Mouse (Mus musculus): ENCODE measurements at regions not wholly inside any gene's neighbourhood (a gene's known extent, or its start where the extent isn't known, plus 50 kb on each side); places are given as distances from the start of the nearest gene placed in this dataset.

GRCm38 (mm10) chr16:78247189-78247588, 54.1 kb upstream of the Cxadr start:
- no peak for ATAC-seq
- H3K4me2 ChIP-seq (ENCODE audit: low read length), result no peak overlapping the region
- no peaks in the 10 kb centered on the region for H3K27me3 ChIP-seq (replicated peaks; ENCODE audit: control insufficient read depth, insufficient read depth, low read length)
- H3K27ac ChIP-seq (ENCODE audit: low read length), result no peak overlapping the region
- WGBS, result 75% methylated on average over 3 of the region's 3 CpGs
- H3K36me3 ChIP-seq (ENCODE audit: control insufficient read depth, insufficient read depth), result no peaks in the 10 kb centered on the region
- 0 out of 2 replicates have a peak, but pooled peaks cover 2% of the 10 kb centered on the region for H3K4me1 ChIP-seq (replicated peaks; ENCODE audit: control insufficient read depth, insufficient read depth, low read length)
- no peaks in the 10 kb centered on the region for H3K9me3 ChIP-seq (ENCODE audit: control insufficient read depth, low read length)
- H3K4me3 ChIP-seq (replicated peaks; ENCODE audit: low read length), result no peak overlapping the region
- H3K9ac ChIP-seq (replicated peaks; ENCODE audit: low read depth, low read length), result no peak overlapping the region

DNA sequence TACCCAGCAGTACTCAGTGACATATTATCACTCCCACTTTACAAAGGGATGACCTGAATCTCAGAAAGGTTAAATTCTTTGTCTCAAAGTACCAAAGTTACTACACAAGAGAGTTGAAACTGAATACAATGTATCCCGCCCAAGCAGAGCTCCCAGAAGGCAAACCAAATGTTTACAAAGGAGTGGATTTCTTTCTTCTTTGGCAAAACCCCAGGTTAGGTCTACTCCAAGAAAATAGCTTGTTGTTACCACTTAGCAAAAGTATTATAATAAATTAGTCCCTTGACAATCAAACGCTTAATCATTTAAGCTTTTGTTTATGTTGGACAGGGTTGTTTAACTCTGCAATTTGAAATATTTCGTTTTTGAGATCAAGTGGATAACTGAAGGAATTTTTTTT, 58.6 kb upstream of the Cxadr start:
- peaks cover 7% of the 10 kb centered on the region; the same call in 1 of the 2 replicates for H3K4me1 ChIP-seq (replicated peaks; ENCODE audit: control insufficient read depth, insufficient read depth, low read length)
- H3K9me3 ChIP-seq (ENCODE audit: control insufficient read depth, low read length), result no peaks in the 10 kb centered on the region
- no peaks in the 10 kb centered on the region for H3K27me3 ChIP-seq (replicated peaks; ENCODE audit: control insufficient read depth, insufficient read depth, low read length)
- H3K4me3 ChIP-seq (replicated peaks; ENCODE audit: low read length), result no peak overlapping the region
- WGBS, result 85% methylated on average over 3 of the region's 3 CpGs
- no peak overlapping the region for H3K4me2 ChIP-seq (ENCODE audit: low read length)
- ATAC-seq, result no peak
- H3K36me3 ChIP-seq (ENCODE audit: control insufficient read depth, insufficient read depth), result no peaks in the 10 kb centered on the region
- H3K27ac ChIP-seq (ENCODE audit: low read length), result no peak overlapping the region
- no peak overlapping the region for H3K9ac ChIP-seq (replicated peaks; ENCODE audit: low read depth, low read length)

DNA sequence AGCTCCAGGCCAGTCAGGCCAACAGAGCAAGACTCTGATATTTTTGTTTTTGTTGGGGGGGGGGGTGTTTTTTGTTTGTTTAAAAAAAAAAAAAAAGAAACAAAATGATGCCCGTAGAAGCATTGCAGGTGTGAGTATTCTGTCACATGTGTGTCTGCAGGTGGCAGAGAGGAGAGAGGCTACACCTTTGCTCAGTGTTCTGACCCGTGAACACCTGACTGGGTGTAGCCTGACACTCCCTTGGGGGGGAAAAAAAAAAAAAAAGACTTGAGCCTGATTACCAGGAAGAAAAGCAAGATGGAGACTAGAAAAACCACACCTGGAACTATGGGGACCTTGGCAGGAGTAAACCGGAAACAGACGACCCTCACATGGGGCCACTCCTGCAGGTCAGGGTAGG, 61.1 kb upstream of the Cxadr start:
- no peaks in the 10 kb centered on the region for H3K36me3 ChIP-seq (ENCODE audit: control insufficient read depth, insufficient read depth)
- 90% methylated on average over 4 of the region's 4 CpGs for WGBS
- no peaks in the 10 kb centered on the region for H3K27me3 ChIP-seq (replicated peaks; ENCODE audit: control insufficient read depth, insufficient read depth, low read length)
- H3K4me3 ChIP-seq (replicated peaks; ENCODE audit: low read length), result no peak overlapping the region
- ATAC-seq, result no peak
- H3K4me1 ChIP-seq (replicated peaks; ENCODE audit: control insufficient read depth, insufficient read depth, low read length), result peaks cover 11% of the 10 kb centered on the region
- H3K9me3 ChIP-seq (ENCODE audit: control insufficient read depth, low read length), result no peaks in the 10 kb centered on the region
- no peak overlapping the region for H3K4me2 ChIP-seq (ENCODE audit: low read length)
- no peak overlapping the region for H3K27ac ChIP-seq (ENCODE audit: low read length)
- H3K9ac ChIP-seq (replicated peaks; ENCODE audit: low read depth, low read length), result no peak overlapping the region

DNA sequence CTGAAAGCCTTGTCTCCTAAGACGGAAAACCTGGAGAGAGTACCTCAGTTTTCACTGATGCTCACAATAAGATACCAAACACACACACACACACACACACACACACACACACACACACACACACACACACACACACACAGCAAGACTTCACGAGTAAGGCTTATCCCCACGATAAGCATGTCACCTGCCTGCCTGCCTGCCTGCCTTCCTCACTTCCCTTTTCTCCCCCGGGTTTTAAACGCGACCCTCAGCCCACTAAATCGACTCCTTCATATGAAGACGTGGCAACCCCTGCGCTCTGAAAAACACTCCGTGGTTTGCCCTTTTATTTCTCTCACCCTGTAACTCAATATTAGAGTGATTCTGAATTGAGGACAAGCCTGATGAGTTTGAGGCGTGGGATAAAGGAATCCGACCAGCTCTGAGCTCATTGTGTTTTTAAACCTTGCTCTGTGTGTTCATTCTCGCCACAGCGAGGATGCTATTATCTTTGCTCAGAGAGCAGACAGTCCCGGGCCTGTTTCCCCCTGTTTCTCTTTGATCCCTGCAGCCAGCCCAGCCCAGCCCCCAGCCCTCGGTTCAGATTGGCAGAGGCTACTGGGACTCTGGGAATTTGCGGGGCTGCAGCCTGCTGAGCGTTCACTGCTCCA, 63.1 kb upstream of the Cxadr start:
- Histone ChIP-seq H3K27ac (ENCODE audit: low read length) (peak overlapping the region; percentile 89), H3K4me2 (ENCODE audit: low read length) (peak overlapping the region; percentile 69), H3K4me3 (replicated peaks; ENCODE audit: low read length) (peak overlapping the region; percentile 49), H3K27me3 (replicated peaks; ENCODE audit: control insufficient read depth, insufficient read depth, low read length) (no peaks in the 10 kb centered on the region), H3K4me1 (replicated peaks; ENCODE audit: control insufficient read depth, insufficient read depth, low read length) (peaks cover 11% of the 10 kb centered on the region), H3K9me3 (ENCODE audit: control insufficient read depth, low read length) (no peaks in the 10 kb centered on the region), H3K36me3 (ENCODE audit: control insufficient read depth, insufficient read depth) (no peaks in the 10 kb centered on the region), H3K9ac (replicated peaks; ENCODE audit: low read depth, low read length) (peak overlapping the region; percentile 58)
- WGBS, result 0% methylated on average over 18 of the region's 18 CpGs
- peak; percentile 75 for ATAC-seq

DNA sequence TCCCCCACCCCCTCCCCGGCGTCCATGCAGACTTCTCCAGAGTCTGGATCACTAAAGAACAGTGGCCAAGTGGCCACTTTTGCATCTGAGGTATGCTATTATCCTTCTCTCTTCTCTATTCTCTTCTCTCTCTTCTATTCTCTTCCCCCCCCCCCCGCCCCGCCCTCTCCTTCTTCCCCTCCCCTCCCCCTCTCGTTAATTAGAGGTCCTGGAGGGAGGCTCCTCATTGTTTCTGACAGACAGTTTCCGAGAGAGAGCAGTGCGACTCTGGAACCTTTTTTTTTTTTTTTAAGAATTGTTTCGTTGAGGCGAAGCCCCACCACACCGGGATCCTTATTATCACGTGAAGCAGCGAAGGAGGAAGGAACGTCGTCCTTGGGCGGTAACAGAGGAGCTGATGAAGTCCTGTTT, 63.6 kb upstream of the Cxadr start:
- no peaks in the 10 kb centered on the region for H3K36me3 ChIP-seq (ENCODE audit: control insufficient read depth, insufficient read depth)
- H3K9me3 ChIP-seq (ENCODE audit: control insufficient read depth, low read length), result no peaks in the 10 kb centered on the region
- peak; percentile 73 for ATAC-seq
- H3K27ac ChIP-seq (ENCODE audit: low read length), result peak overlapping the region; percentile 89
- H3K27me3 ChIP-seq (replicated peaks; ENCODE audit: control insufficient read depth, insufficient read depth, low read length), result no peaks in the 10 kb centered on the region
- H3K4me1 ChIP-seq (replicated peaks; ENCODE audit: control insufficient read depth, insufficient read depth, low read length), result peaks cover 11% of the 10 kb centered on the region
- under 1% methylated on average over 13 of the region's 15 CpGs for WGBS
- peak overlapping the region; percentile 58 for H3K9ac ChIP-seq (replicated peaks; ENCODE audit: low read depth, low read length)
- peak overlapping the region; percentile 69 for H3K4me2 ChIP-seq (ENCODE audit: low read length)
- peak overlapping the region; percentile 49 for H3K4me3 ChIP-seq (replicated peaks; ENCODE audit: low read length)

- no peaks in the 10 kb centered on the region for H3K9me3 ChIP-seq (ENCODE audit: control insufficient read depth, low read length)
- peak overlapping the region; percentile 58 for H3K9ac ChIP-seq (replicated peaks; ENCODE audit: low read depth, low read length)
- H3K36me3 ChIP-seq (ENCODE audit: control insufficient read depth, insufficient read depth), result no peaks in the 10 kb centered on the region
- peak overlapping the region; percentile 49 for H3K4me3 ChIP-seq (replicated peaks; ENCODE audit: low read length)
- 2% methylated on average over 25 of the region's 25 CpGs for WGBS
- peak overlapping the region; percentile 69 for H3K4me2 ChIP-seq (ENCODE audit: low read length)
- peaks cover 11% of the 10 kb centered on the region for H3K4me1 ChIP-seq (replicated peaks; ENCODE audit: control insufficient read depth, insufficient read depth, low read length)
- H3K27me3 ChIP-seq (replicated peaks; ENCODE audit: control insufficient read depth, insufficient read depth, low read length), result no peaks in the 10 kb centered on the region
- peak; percentile 31 for ATAC-seq
- peak overlapping the region; percentile 89 for H3K27ac ChIP-seq (ENCODE audit: low read length)
These were observed 64.3 kb upstream of the Cxadr start for GRCm38 (mm10) chr16:78236746-78237640.

GRCm38 (mm10) chr16:78232205-78232604, 69.1 kb upstream of the Cxadr start:
- WGBS, result 95% methylated on average over 2 of the region's 2 CpGs
- no peak for ATAC-seq
- H3K4me1 ChIP-seq (replicated peaks; ENCODE audit: control insufficient read depth, insufficient read depth, low read length), result peaks cover 5% of the 10 kb centered on the region; the same call in 1 of the 2 replicates

DNA sequence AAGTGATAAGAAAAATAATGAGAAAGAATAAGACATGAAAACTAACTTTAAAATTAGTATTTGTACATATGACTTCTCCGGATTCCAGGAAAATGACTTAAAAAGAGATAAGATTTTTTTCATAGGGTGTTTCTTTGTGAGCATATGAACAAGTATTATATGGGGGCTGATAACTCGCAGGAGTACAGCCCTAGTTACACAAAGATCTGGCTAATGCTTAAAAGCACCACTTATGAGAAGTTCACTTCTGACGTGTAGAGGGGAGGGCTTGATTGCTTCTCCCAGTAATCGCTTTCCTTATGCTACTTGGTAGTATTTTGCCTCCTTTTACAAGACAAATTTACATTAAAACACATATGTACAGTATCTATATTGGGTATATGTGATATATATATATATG, 72.3 kb upstream of the Cxadr start:
- WGBS, result 92% methylated on average over 4 of the region's 4 CpGs
- no peak overlapping the region for H3K9ac ChIP-seq (replicated peaks; ENCODE audit: low read depth, low read length)
- no peak overlapping the region for H3K4me2 ChIP-seq (ENCODE audit: low read length)
- H3K4me3 ChIP-seq (replicated peaks; ENCODE audit: low read length), result no peak overlapping the region
- no peaks in the 10 kb centered on the region for H3K36me3 ChIP-seq (ENCODE audit: control insufficient read depth, insufficient read depth)
- 0 out of 2 replicates have a peak, but pooled peaks cover 2% of the 10 kb centered on the region for H3K9me3 ChIP-seq (ENCODE audit: control insufficient read depth, low read length)
- no peak overlapping the region for H3K27ac ChIP-seq (ENCODE audit: low read length)
- ATAC-seq, result no peak
- no peaks in the 10 kb centered on the region for H3K27me3 ChIP-seq (replicated peaks; ENCODE audit: control insufficient read depth, insufficient read depth, low read length)
- H3K4me1 ChIP-seq (replicated peaks; ENCODE audit: control insufficient read depth, insufficient read depth, low read length), result no peaks in the 10 kb centered on the region

More at GRCm38 (mm10) chr16:78232205-78232604, 69.1 kb upstream of the Cxadr start:
- Histone ChIP-seq H3K4me3 (replicated peaks; ENCODE audit: low read length) (no peak overlapping the region), H3K27me3 (replicated peaks; ENCODE audit: control insufficient read depth, insufficient read depth, low read length) (no peaks in the 10 kb centered on the region), H3K36me3 (ENCODE audit: control insufficient read depth, insufficient read depth) (no peaks in the 10 kb centered on the region), H3K9me3 (ENCODE audit: control insufficient read depth, low read length) (0 out of 2 replicates have a peak, but pooled peaks cover 2% of the 10 kb centered on the region), H3K9ac (replicated peaks; ENCODE audit: low read depth, low read length) (no peak overlapping the region), H3K4me2 (ENCODE audit: low read length) (no peak overlapping the region), H3K27ac (ENCODE audit: low read length) (no peak overlapping the region)

DNA sequence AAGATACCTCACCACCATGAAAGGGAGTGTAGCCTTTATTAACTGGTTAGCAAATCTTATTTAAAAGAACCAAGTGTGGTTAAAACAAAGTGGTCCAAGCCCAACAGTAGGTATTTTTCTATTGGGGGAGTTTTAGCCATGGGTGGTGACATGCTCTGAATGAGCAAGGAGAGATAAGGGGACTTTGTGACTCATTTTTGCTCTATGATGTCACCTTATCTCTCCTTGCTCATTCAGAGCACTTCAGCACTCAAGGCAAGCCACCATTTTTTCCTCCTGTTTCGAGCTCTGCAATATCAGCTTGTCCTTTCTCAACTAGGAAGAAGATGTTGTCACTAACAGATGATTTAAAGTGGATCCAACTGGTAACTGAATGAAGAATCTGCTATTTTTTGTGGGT, 78.9 kb upstream of the Cxadr start:
- Histone ChIP-seq H3K9ac (replicated peaks; ENCODE audit: low read depth, low read length) (no peak overlapping the region), H3K27me3 (replicated peaks; ENCODE audit: control insufficient read depth, insufficient read depth, low read length) (no peaks in the 10 kb centered on the region), H3K4me1 (replicated peaks; ENCODE audit: control insufficient read depth, insufficient read depth, low read length) (peaks cover 5% of the 10 kb centered on the region), H3K9me3 (ENCODE audit: control insufficient read depth, low read length) (no peaks in the 10 kb centered on the region), H3K4me3 (replicated peaks; ENCODE audit: low read length) (no peak overlapping the region), H3K4me2 (ENCODE audit: low read length) (no peak overlapping the region), H3K36me3 (ENCODE audit: control insufficient read depth, insufficient read depth) (no peaks in the 10 kb centered on the region), H3K27ac (ENCODE audit: low read length) (no peak overlapping the region)
- WGBS, result 90% methylated on average over 1 of the region's 1 CpGs
- ATAC-seq, result no peak

Data from forebrain, embryonic 16.5 days (tissue).